Mouse (Mus musculus) midbrain, embryonic 10.5 days (tissue): ENCODE data around the gene 4930467E23Rik. TPM values are rescaled to one million over a fixed set of nuclear protein-coding genes. Genes with fewer than 3 reads are reported as not detected.
"Not testable (repeated sequence)": the region's sequence is repeated elsewhere in the genome, so short reads cannot be mapped to it uniquely, and the experiment has no call there.

Source experiments
- DNase-seq: peaks from one replicate; pipeline ENCODE4 v3.0.0-alpha.2; 2017; ENCODE audit warnings: low spot score
- H3K27ac ChIP-seq: fragments of 300-500 bp; sonication (generic); replicated peaks from 2 replicates; pipeline ENCODE4 v1.5.1; 2016; ENCODE audit warnings: mild to moderate bottlenecking
- H3K27me3 ChIP-seq: fragments of 300-500 bp; sonication (generic); 2 replicates; pipeline ENCODE4 v1.6.1; 2016; ENCODE audit warnings: low read depth, mild to moderate bottlenecking; ENCODE audit not compliant: poor library complexity, severe bottlenecking
- H3K36me3 ChIP-seq: fragments of 300-500 bp; sonication (generic); 2 replicates; pipeline ENCODE4 v1.6.1; 2016; ENCODE audit warnings: mild to moderate bottlenecking, moderate library complexity
- H3K4me1 ChIP-seq: fragments of 300-500 bp; sonication (generic); 2 replicates; pipeline ENCODE4 v1.6.1; 2016
- H3K4me3 ChIP-seq: fragments of 300-500 bp; sonication (generic); 2 replicates; pipeline ENCODE4 v1.5.1; 2016; ENCODE audit warnings: mild to moderate bottlenecking, moderate library complexity
- H3K9me3 ChIP-seq: fragments of 300-500 bp; sonication (generic); replicated peaks from 2 replicates; pipeline ENCODE4 v1.6.1; 2016; ENCODE audit warnings: mild to moderate bottlenecking
- WGBS: fragments of 180-500 bp; shearing (Covaris S2); methylation state at CpG from one replicate; pipeline ENCODE4 v1.1.7; 2016; 5-methylcytosine and 5-hydroxymethylcytosine counted together
- polyA plus RNA-seq: library from polyadenylated mRNA; unstranded; fragments of >200 nt; fragmentation: Nextera tagmentation; extraction: Ambion mirVana; gene quantifications from 2 replicates; pipeline ENCODE4 v1.2.1, GENCODE M21; 2016

4930467E23Rik gene
- polyA plus RNA-seq, 1 experiment from 2014 or later, result not detected

GRCm38 (mm10) chr8:19704441-19705215 is 24.7 kb upstream of the 4930467E23Rik start:
- 80% methylated on average over 1 of the region's 4 CpGs for WGBS
- not testable (repeated sequence) for H3K4me1 ChIP-seq, H3K27me3 ChIP-seq, DNase-seq, H3K4me3 ChIP-seq, H3K27ac ChIP-seq, H3K36me3 ChIP-seq
- peaks cover 30% of the 10 kb centered on the region for H3K9me3 ChIP-seq

DNA sequence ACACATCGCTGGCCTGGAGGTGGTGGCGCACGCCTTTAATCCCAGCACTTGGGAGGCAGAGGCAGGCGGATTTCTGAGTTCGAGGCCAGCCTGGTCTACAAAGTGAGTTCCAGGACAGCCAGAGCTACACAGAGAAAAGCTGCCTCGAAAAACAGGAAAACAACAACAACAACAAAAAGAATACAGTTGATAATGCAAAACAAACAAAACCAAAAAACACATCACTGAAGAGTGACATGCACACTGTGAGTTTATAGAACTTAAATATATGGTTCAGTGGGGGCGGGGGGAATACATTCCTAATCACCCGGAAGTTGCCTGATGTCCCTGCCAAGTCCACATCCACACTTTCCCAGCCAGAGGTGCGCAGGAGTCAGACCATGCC is 24.2 kb upstream of the 4930467E23Rik start:
- not testable (repeated sequence) for H3K4me1 ChIP-seq, H3K4me3 ChIP-seq, DNase-seq, H3K36me3 ChIP-seq, H3K27me3 ChIP-seq, H3K27ac ChIP-seq
- H3K9me3 ChIP-seq, result peaks cover 31% of the 10 kb centered on the region
- 79% methylated on average over 9 of the region's 9 CpGs for WGBS

- H3K4me1 ChIP-seq, H3K4me3 ChIP-seq, H3K36me3 ChIP-seq, H3K27me3 ChIP-seq, DNase-seq, H3K27ac ChIP-seq: not testable (repeated sequence)
- peaks cover 29% of the 10 kb centered on the region for H3K9me3 ChIP-seq
- WGBS, result 90% methylated on average over 4 of the region's 4 CpGs
Observed at GRCm38 (mm10) chr8:19706101-19706725, 23.2 kb upstream of the 4930467E23Rik start.

GRCm38 (mm10) chr8:19706918-19707760 is 22.2 kb upstream of the 4930467E23Rik start:
- not testable (repeated sequence) for H3K4me1 ChIP-seq, H3K4me3 ChIP-seq, H3K36me3 ChIP-seq, H3K27ac ChIP-seq, H3K27me3 ChIP-seq
- H3K9me3 ChIP-seq, result peaks cover 20% of the 10 kb centered on the region
- WGBS, result 74% methylated on average over 7 of the region's 7 CpGs
- peak; percentile 50 for DNase-seq

DNA sequence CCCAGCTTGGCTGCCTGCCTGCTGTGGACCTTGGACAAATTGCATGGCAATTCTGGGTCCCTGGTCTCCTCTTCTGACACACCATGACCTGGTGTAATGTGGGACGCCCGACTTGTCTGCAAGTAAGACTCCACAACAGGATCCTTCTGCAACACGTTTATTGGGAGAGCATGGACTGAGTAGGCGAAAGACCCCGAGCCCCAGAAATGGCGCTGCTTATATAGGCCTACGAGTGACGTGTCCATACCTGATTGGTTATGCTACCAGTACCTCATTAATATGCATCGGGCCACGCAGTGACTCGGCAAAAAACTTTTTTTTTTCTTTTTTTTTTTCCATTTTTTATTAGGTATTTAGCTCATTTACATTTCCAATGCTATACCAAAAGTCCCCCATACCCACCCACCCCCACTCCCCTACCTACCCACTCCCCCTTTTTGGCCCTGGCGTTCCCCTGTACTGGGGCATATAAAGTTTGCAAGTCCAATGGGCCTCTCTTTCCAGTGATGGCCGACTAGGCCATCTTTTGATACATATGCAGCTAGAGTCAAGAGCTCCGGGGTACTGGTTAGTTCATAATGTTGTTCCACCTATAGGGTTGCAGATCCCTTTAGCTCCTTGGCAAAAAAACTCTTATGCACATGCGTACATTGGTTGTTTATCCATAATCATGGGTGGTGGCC is 21.5 kb upstream of the 4930467E23Rik start:
- 83% methylated on average over 13 of the region's 15 CpGs for WGBS
- H3K36me3 ChIP-seq, H3K4me3 ChIP-seq, DNase-seq, H3K4me1 ChIP-seq, H3K27ac ChIP-seq, H3K27me3 ChIP-seq: not testable (repeated sequence)
- peaks cover 21% of the 10 kb centered on the region for H3K9me3 ChIP-seq

GRCm38 (mm10) chr8:19708976-19709375 is 20.4 kb upstream of the 4930467E23Rik start:
- H3K27me3 ChIP-seq, H3K27ac ChIP-seq, H3K4me3 ChIP-seq, H3K36me3 ChIP-seq, H3K4me1 ChIP-seq, DNase-seq: not testable (repeated sequence)
- H3K9me3 ChIP-seq, result peaks cover 27% of the 10 kb centered on the region

DNA sequence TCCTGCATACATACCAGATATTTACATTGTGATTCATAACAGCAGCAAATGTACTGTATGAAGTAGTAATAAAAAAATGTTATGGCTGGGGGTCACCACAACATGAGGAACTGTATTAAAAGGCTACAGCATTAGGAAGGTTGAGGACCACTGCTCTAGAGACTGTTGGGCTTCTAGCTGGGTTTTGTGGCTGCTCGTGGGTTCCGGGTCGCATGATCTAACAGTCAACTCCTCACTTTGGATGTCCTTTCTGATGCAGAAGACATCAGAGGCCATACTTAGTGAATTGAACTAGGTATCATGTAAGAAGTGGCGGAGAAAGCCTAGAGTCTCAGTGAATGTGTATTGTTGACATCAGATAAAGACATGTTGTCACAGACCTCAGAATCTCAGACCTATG is 19.9 kb upstream of the 4930467E23Rik start:
- not testable (repeated sequence) for H3K36me3 ChIP-seq, H3K27ac ChIP-seq, H3K4me1 ChIP-seq, DNase-seq, H3K27me3 ChIP-seq, H3K4me3 ChIP-seq
- peaks cover 27% of the 10 kb centered on the region for H3K9me3 ChIP-seq
- WGBS, result 89% methylated on average over 4 of the region's 4 CpGs

DNA sequence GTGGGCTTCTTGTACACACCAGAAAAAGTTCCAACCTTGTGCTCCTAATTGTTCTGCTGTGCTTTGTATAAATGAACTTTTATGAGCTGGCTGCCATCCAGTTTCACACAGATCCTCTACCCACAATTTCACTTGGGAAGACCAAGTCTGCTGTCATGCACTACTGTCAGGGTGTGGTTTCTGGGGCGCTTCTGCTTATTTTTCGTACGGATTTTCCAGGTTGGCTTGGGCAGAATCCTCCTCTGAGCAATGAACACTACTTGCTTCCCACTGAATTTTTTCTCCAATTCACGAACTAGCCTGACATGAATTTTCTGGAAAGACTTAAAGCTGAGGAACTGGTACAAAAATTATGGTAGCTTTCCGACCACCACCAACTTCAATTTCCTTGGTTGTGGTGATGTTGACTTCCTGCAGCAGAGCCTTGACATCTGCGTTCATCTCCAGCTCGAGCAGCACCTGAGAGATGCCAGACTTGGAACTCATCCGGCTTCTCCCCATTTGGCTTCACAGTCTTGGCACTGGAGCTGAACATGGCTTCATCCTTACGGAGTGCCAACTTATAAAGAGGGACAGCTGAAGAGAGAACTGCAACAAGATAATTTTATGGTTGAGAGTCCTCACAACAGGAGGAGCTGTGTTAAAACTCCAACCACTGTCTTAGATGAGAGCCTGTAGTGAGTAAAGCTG is 18.1 kb upstream of the 4930467E23Rik start:
- not testable (repeated sequence) for H3K36me3 ChIP-seq, H3K4me1 ChIP-seq, H3K27ac ChIP-seq, H3K27me3 ChIP-seq, DNase-seq, H3K4me3 ChIP-seq
- WGBS, result 90% methylated on average over 9 of the region's 9 CpGs
- H3K9me3 ChIP-seq, result peaks cover 22% of the 10 kb centered on the region

- 95% methylated on average over 2 of the region's 2 CpGs for WGBS
- H3K27ac ChIP-seq, H3K4me3 ChIP-seq, DNase-seq, H3K4me1 ChIP-seq, H3K27me3 ChIP-seq, H3K36me3 ChIP-seq: not testable (repeated sequence)
- H3K9me3 ChIP-seq, result peaks cover 20% of the 10 kb centered on the region
Observed at GRCm38 (mm10) chr8:19712227-19712750, 17.1 kb upstream of the 4930467E23Rik start.

DNA sequence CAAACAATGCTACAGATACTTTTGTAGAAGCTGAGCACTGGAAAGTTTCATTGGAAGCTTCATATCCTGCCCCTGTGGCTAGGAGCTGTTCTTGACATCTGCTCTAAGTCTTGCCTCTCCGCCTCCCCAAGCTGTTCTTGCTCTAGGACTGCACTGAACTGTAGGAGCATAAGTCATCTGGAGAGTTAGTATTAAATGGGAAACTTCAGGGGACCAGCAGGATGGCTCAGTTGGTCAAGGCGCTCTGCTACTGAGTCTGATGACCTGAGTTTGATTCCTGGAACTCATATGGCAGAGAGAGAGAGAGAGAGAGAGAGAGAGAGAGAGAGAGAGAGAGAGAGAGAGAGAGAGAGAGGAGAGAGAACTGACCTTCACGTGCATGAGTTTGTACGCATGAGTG is 16.6 kb upstream of the 4930467E23Rik start:
- not testable (repeated sequence) for H3K4me3 ChIP-seq
- WGBS, result 64% methylated on average over 4 of the region's 4 CpGs
- peaks cover 15% of the 10 kb centered on the region for H3K9me3 ChIP-seq

DNA sequence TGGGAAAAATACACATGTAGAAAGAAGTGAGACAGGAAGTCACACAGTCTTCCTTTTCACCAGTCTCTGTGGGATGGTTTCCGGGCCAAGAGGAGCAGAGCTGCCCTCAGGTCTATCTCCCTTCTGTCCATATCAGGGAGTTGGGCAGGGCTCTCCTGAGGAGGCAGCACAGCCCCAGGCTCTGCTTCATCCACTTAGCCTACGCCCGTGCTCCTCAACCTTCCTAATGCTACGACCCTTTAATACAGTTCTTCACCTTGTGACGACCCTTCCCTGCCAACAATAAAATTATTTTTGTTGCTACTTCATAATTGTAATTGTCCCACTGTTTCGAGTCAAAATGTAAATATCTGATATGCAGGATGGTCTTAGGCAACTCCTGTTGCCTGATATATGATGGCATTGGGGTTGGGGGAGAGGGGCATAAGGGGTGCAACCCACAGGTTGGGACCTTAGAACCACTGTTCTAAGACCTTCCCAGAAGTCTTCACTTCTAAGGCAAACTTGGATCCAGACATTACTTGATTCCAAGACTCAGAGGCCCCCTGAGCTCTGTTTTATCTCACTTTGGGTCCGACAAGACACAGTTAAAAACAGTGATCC is 16.0 kb upstream of the 4930467E23Rik start:
- H3K9me3 ChIP-seq, result peaks cover 14% of the 10 kb centered on the region
- H3K27me3 ChIP-seq, H3K4me1 ChIP-seq, H3K36me3 ChIP-seq, DNase-seq, H3K4me3 ChIP-seq, H3K27ac ChIP-seq: not testable (repeated sequence)
- WGBS, result 89% methylated on average over 7 of the region's 7 CpGs

More for the DNA sequence above, 16.6 kb upstream of the 4930467E23Rik start:
- not testable (repeated sequence) for H3K27ac ChIP-seq, H3K36me3 ChIP-seq, H3K27me3 ChIP-seq, DNase-seq, H3K4me1 ChIP-seq
